Mouse (Mus musculus): ENCODE data around the gene Ripor3.

DNA sequence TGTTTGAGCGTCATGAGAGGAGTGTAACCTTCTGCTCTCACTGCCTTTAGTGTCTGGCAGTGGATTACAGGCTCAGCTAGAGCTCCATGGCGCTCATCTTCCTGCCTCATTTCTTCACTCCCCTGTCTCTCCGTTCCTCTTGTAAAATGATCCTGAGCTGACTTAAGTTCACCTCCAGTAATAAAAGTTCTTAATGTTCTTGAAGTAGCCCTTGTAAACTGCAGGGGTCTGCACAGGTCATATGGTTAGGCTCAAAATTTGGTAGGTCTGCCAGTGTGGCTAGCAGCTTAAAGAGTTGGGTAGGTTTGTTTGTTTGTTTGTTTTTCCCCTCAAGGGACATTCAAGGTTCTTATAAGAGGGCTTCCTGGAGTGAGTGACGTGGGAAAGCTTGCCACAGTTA is 71.2 kb downstream of the Ripor3 start:
- TF ChIP-seq HCFC1 (IDR thresholded peaks at IDR 0.05; ENCODE audit: borderline replicate concordance, insufficient read depth, low read length) (no peak), CHD2 (IDR thresholded peaks at IDR 0.05; ENCODE audit: low read depth, low read length) (no peak)

All from ES-E14 (cell line).